Mouse (Mus musculus) heart, embryonic 14.5 days (tissue): ENCODE measurements around the gene Ffar2. TPM values are rescaled to one million over a fixed set of nuclear protein-coding genes. Genes with fewer than 3 reads are reported as not detected.
A peak's percentile ranks its signal among the peaks of the same experiment; 100 is the strongest.

ENCODE experiments used
- ATAC-seq: fragments of 200-750 bp; cut with Nextera tagmentation; 2 replicates; pipeline ENCODE4 v1.8.0; 2017; ENCODE audit warnings: low read depth, moderate TSS enrichment; ENCODE audit not compliant: insufficient number of reproducible peaks, insufficient read depth, low FRiP score
- H3K27ac ChIP-seq, 2 experiments: fragments of 200-500 bp in 1 of 2; fragments of 300-500 bp in 1 of 2; sonication (generic) in 1 of 2; replicated peaks in 1 of 2; 2 replicates each; pipeline ENCODE4 v1.5.1; 2012 to 2014; ENCODE audit warnings: low read depth in 2 of 2, low read length in 2 of 2, control low read depth in 1 of 2, mild to moderate bottlenecking in 1 of 2, mixed read lengths in 1 of 2; ENCODE audit not compliant: control insufficient read depth in 1 of 2, insufficient read depth in 1 of 2
- H3K27me3 ChIP-seq: fragments of 300-500 bp; sonication (generic); 2 replicates; pipeline ENCODE4 v1.6.1; 2014; ENCODE audit warnings: mild to moderate bottlenecking, low read length, control low read depth; ENCODE audit not compliant: control insufficient read depth, insufficient read depth
- H3K36me3 ChIP-seq: fragments of 300-500 bp; sonication (generic); 2 replicates; pipeline ENCODE4 v1.6.1; 2014; ENCODE audit warnings: mild to moderate bottlenecking, control low read depth, low read length, mixed read lengths; ENCODE audit not compliant: control insufficient read depth, insufficient read depth
- H3K4me1 ChIP-seq, 2 experiments: fragments of 200-500 bp in 1 of 2; fragments of 300-500 bp in 1 of 2; sonication (generic) in 1 of 2; 2 replicates each; pipeline ENCODE4 v1.6.1; 2012 to 2014; ENCODE audit warnings: low read length in 2 of 2, control low read depth in 1 of 2, mixed read lengths in 1 of 2; ENCODE audit not compliant: control insufficient read depth in 2 of 2, insufficient read depth in 2 of 2
- H3K4me2 ChIP-seq: fragments of 300-500 bp; sonication (generic); 2 replicates; pipeline ENCODE4 v1.6.1; 2014; ENCODE audit warnings: mild to moderate bottlenecking, low read length
- H3K4me3 ChIP-seq, 2 experiments: fragments of 200-500 bp in 1 of 2; fragments of 300-500 bp in 1 of 2; sonication (generic) in 1 of 2; 2 replicates each; pipeline ENCODE4 v1.5.1; 2012 to 2014; ENCODE audit warnings: low read length in 2 of 2, mild to moderate bottlenecking in 2 of 2, control low read depth in 1 of 2, low read depth in 1 of 2, moderate library complexity in 1 of 2; ENCODE audit not compliant: control insufficient read depth in 1 of 2, insufficient read depth in 1 of 2
- H3K9ac ChIP-seq: fragments of 300-500 bp; sonication (generic); 2 replicates; pipeline ENCODE4 v1.6.1; 2014; ENCODE audit warnings: mild to moderate bottlenecking, low read length
- H3K9me3 ChIP-seq: fragments of 300-500 bp; sonication (generic); 2 replicates; pipeline ENCODE4 v1.6.1; 2016; ENCODE audit warnings: low read length, control low read depth; ENCODE audit not compliant: control insufficient read depth
- WGBS: fragments of 180-500 bp; shearing (Covaris S2); extraction: QIAGEN DNeasy Blood & Tissue Kit; methylation state at CpG from one replicate; pipeline ENCODE4 v1.1.7; 2014; 5-methylcytosine and 5-hydroxymethylcytosine counted together
- polyA plus RNA-seq: library from polyadenylated mRNA; unstranded; fragments of >200 nt; fragmentation: Nextera tagmentation; extraction: Ambion mirVana; gene quantifications from 2 replicates; pipeline ENCODE4 v1.2.1, GENCODE M21; 2014

Gene Ffar2
- polyA plus RNA-seq, result 0.16 TPM in 1 of 2 replicates, not detected in the other

DNA sequence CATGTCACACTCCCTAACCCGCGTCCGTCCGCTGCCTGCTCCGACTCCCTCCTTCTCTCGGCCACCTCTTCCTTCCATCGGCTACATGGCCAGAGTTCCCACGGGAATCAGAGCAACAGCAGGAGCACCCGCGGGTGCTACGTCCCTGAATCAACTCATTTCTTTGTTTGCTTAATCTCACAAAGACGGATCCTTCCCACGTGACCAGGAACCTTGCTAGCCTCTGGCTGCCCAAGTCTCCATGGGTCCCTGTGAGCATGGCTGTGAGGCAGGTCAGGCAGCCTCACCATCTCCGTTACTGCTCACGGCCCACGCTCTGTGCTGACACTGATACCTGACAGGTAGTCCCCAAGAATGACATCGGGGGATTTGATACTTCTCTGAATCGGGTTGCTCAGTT lies at the start of gene Ffar2:
Gene Ffar2 (minus strand): TSS at position 101 of the 400 bp plus-strand sequence.
- Histone ChIP-seq H3K36me3 (no peaks in the 10 kb centered on the region), H3K4me2 (no peak within 1 kb of the TSS), H3K9me3 (no peaks in the 10 kb centered on the region), H3K4me1 (no peaks in the 10 kb centered on the region), H3K4me3 (no peak within 1 kb of the TSS), H3K27me3 (no peaks in the 10 kb centered on the region), H3K27ac (no peak within 1 kb of the TSS), H3K9ac (no peak within 1 kb of the TSS)
- WGBS, result 86% methylated on average over 18 of the region's 18 CpGs
- no peak for ATAC-seq

DNA sequence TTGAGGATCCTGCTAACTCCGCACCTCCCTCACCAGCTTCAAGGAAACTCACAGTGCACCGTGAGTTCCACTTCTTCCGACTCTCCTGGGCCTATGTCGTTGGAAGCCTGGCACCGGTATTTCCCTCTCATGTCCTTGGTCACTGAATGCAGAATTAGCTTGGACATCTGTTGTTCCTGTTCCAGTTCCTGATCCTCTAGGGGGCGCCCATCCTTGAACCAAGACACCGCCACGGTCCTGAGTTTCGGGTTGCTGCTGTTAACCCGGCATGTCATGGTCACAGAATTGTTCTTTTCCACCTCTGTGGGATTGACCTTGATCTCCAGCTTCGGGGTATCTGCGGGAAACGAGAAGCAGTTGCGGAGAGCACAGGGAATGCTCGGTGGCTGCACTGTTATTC lies 49.5 kb upstream of the Ffar2 start:
- peak overlapping the region; percentile 29 for H3K4me2 ChIP-seq
- no peaks in the 10 kb centered on the region for H3K36me3 ChIP-seq
- H3K9ac ChIP-seq, result no peak overlapping the region
- no peak overlapping the region for H3K27ac ChIP-seq
- no peak for ATAC-seq
- no peak overlapping the region for H3K4me3 ChIP-seq
- WGBS, result 26% methylated on average over 15 of the region's 15 CpGs
- H3K9me3 ChIP-seq, result no peaks in the 10 kb centered on the region
- peaks cover 18% of the 10 kb centered on the region for H3K27me3 ChIP-seq
- no peaks in the 10 kb centered on the region for H3K4me1 ChIP-seq

DNA sequence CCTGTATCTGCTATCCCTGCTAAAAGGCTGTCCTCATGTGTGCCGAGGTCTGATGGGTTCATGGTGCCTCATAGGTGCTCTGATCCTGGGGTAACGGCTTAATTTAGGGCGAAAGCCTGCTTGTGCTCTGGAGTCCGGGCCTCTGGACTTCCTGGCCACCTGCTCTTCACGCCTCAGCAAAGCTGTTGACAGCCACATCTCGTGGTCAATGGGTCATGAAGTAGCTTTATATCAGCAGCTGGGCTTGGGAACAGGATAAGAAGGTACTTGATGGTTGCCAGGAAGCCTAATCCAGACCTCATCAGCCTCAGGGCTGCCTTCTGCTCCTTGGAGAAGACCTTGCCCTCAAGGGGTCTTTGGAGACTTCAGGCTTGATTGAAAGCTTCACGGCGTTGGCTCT lies 39.8 kb upstream of the Ffar2 start:
- peaks cover 20% of the 10 kb centered on the region for H3K27me3 ChIP-seq
- no peak overlapping the region for H3K4me3 ChIP-seq
- no peak overlapping the region for H3K9ac ChIP-seq
- no peak overlapping the region for H3K4me2 ChIP-seq
- H3K9me3 ChIP-seq, result no peaks in the 10 kb centered on the region
- H3K4me1 ChIP-seq, result 0 out of 4 replicates have a peak, but pooled peaks cover 3 to 6% of the 10 kb centered on the region in 2 experiments
- H3K27ac ChIP-seq, result no peak overlapping the region
- 35% methylated on average over 8 of the region's 8 CpGs for WGBS
- no peak for ATAC-seq
- H3K36me3 ChIP-seq, result no peaks in the 10 kb centered on the region

DNA sequence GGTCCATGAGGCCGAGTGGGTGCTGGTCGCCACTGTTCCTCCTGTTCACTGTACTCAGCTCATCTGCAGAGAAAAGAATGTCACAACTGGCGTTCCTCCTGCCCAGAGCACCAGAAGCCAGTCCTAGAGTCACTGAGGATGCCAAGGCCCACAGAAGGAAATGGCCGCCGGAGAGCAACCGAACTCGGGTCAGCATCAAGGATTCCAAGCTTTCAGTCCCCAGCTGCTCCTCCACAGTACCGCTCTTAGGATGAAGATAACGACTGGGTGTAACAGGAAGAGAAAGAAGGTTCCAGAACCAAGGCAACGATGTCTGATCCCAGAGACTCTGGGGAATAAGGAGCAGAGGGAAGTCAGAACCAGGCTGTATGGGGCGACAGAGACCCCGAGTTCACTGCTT lies 37.9 kb upstream of the Ffar2 start, which contains the start of gene Ffar1:
Gene Ffar1 (minus strand): TSS at position 101 of the 400 bp plus-strand sequence.
- H3K9ac ChIP-seq, result no peak within 1 kb of the TSS
- no peak within 1 kb of the TSS for H3K4me2 ChIP-seq
- whole genome bisulfite sequencing, result 79% methylated on average over 12 of the region's 12 CpGs
- 0 out of 4 replicates have a peak, but pooled peaks cover 3 to 6% of the 10 kb centered on the region in 2 experiments for H3K4me1 ChIP-seq
- H3K27me3 ChIP-seq, result peaks cover 23% of the 10 kb centered on the region
- ATAC-seq, result no peak
- H3K9me3 ChIP-seq, result no peaks in the 10 kb centered on the region
- no peak within 1 kb of the TSS for H3K27ac ChIP-seq
- H3K36me3 ChIP-seq, result no peaks in the 10 kb centered on the region
- H3K4me3 ChIP-seq, result no peak within 1 kb of the TSS

DNA sequence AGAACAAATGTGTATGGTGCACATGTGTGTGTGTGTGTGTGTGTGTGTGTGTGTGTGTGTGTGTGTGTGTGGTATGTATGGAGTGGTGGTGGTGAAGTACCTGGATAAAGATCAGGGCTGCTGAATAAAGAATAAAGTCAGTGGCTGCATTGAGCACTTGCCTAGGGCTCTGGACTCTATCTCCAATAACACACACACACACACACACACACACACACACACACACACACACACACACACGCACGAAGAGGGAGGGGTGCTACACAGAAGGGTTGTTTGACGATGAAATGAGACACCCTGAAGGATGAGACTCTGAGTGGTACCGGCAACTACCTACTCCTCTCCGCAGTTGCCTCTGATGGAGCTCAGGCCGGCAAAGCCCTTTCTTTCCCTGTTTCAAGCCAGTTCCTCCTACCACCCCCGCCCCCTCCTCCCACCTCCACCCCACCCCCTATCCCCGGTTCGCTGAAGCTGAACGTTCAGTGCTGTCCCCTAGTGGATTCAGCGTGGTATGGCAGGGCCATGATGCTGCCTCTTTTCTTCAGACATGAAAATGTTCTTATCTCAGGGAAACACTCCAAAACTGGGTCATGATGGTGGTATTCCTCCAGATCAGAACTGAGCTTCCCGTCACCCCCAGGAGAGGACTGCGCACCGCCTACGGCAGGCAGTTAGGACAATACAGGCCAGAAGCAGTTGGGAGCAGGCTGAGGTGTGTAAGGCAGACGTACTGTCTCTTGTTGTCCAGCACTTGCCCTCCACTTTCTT lies 36.2 kb upstream of the Ffar2 start:
- Histone ChIP-seq H3K9me3 (no peaks in the 10 kb centered on the region), H3K27ac (no peak overlapping the region), H3K4me1 (peaks cover 4 to 6% of the 10 kb centered on the region in 2 experiments; a peak in 1 of 4 replicates), H3K9ac (no peak overlapping the region), H3K4me3 (no peak overlapping the region), H3K27me3 (peaks cover 34% of the 10 kb centered on the region), H3K4me2 (peak overlapping the region; percentile 34), H3K36me3 (no peaks in the 10 kb centered on the region)
- 13% methylated on average over 15 of the region's 16 CpGs for WGBS
- no peak for ATAC-seq

DNA sequence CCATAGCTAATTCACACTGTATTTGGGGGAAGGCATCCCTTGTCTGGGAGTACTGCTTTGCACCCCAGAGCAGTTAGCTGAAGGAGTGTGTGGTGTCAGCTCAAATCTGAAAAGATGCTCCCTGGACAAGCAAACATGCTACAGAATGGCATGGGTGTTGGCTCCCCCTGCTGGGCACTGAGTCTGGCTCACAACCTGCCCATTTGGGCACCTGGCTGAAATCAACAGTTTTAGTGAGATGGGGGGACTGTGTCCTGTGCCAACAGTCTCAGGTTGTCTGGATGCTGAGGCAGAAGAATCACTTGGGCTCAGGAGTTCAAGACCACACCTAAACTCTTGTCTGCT lies 35.7 kb upstream of the Ffar2 start:
- no peaks in the 10 kb centered on the region for H3K9me3 ChIP-seq
- H3K4me1 ChIP-seq, result peaks cover 6 to 8% of the 10 kb centered on the region in 2 experiments; a peak in 1 of 4 replicates
- H3K36me3 ChIP-seq, result no peaks in the 10 kb centered on the region
- H3K27ac ChIP-seq, result no peak overlapping the region
- ATAC-seq, result no peak
- H3K9ac ChIP-seq, result no peak overlapping the region
- no peak overlapping the region for H3K4me2 ChIP-seq
- H3K4me3 ChIP-seq, result no peak overlapping the region
- peaks cover 35% of the 10 kb centered on the region for H3K27me3 ChIP-seq

DNA sequence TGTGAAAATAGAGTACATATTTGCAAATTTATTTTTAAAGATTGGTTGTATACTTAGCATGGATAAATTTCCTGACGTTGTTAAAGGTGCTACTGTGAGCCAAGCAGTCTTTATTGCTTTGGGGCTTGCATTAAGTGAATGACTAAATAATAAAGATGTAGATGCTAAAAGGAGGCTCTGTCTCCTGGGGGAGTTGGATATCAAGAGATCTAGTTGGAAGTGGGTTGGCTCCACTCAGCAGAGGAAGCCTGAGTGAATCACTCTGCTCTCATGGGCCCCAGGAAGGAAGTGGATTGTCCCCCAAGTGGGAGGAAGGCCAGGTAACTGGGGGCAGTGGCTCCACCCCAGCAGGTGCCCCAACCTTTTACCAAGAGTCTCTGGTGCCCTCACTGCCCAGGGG lies 34.2 kb upstream of the Ffar2 start:
- WGBS, result 84% methylated on average over 1 of the region's 1 CpGs
- peaks cover 0 to 8% of the 10 kb centered on the region in 2 experiments; a peak in 1 of 4 replicates for H3K4me1 ChIP-seq
- no peak overlapping the region for H3K27ac ChIP-seq
- H3K36me3 ChIP-seq, result no peaks in the 10 kb centered on the region
- no peaks in the 10 kb centered on the region for H3K9me3 ChIP-seq
- H3K27me3 ChIP-seq, result peaks cover 31% of the 10 kb centered on the region
- no peak for ATAC-seq
- H3K9ac ChIP-seq, result no peak overlapping the region
- H3K4me3 ChIP-seq, result no peak overlapping the region
- H3K4me2 ChIP-seq, result no peak overlapping the region
